Mouse (Mus musculus) heart, postnatal 0 days (tissue): ENCODE data around the gene Itpr2.

ENCODE experiments used
- CTCF ChIP-seq: IDR thresholded peaks from 2 replicates; pipeline ENCODE4 v1.5.1; 2016; ENCODE audit warnings: antibody characterized with exemption, control low read depth, low read depth
- EP300 ChIP-seq: IDR thresholded peaks from 2 replicates; pipeline ENCODE4 v1.6.1; 2016; ENCODE audit warnings: antibody characterized with exemption, low read depth

DNA sequence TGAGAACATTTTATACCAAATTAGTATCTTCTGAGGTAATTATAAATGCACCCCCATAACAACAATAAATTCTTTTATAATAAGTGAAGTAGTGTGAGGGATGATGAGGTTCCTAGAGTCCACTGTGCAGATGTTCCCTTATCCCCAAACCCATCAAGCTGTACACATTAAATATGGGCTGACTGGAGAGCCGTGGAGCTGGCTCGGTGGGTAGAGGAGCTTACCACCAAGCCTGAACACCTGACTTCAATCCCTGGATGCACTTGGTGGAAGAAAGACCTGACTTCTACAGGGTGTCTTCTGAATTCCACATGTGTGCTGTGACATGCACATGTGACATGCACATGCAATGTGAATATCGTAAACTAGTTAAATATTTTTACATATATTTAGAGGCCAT lies 260.7 kb downstream of the Itpr2 start:
- TF ChIP-seq EP300 (no peak), CTCF (no peak)
